Mouse (Mus musculus) small intestine, adult 2 months (tissue): ENCODE measurements around the gene Pafah2. TPM values are rescaled to one million over a fixed set of nuclear protein-coding genes. Genes with fewer than 3 reads are reported as not detected.
"Not testable (repeated sequence)": the region's sequence is repeated elsewhere in the genome, so short reads cannot be mapped to it uniquely, and the experiment has no call there.

Experiments used
- H3K27ac ChIP-seq: fragments of 200-500 bp; 2 replicates; pipeline ENCODE4 v1.5.1; 2012; ENCODE audit warnings: low read depth, low read length, control low read depth, inconsistent platforms; ENCODE audit not compliant: insufficient read depth
- H3K27me3 ChIP-seq: fragments of 200-500 bp; 2 replicates; pipeline ENCODE4 v1.6.1; 2012; ENCODE audit warnings: mild to moderate bottlenecking, moderate library complexity, low read length, inconsistent platforms; ENCODE audit not compliant: control insufficient read depth, insufficient read depth
- H3K36me3 ChIP-seq: fragments of 200-500 bp; 2 replicates; pipeline ENCODE4 v1.6.1; 2012; ENCODE audit warnings: mild to moderate bottlenecking, low read length, control low read depth, inconsistent platforms; ENCODE audit not compliant: control insufficient read depth, insufficient read depth
- H3K4me1 ChIP-seq: fragments of 200-500 bp; 2 replicates; pipeline ENCODE4 v1.6.1; 2012; ENCODE audit warnings: low read length, inconsistent platforms, mixed read lengths; ENCODE audit not compliant: control insufficient read depth, insufficient read depth, insufficient read length
- H3K4me3 ChIP-seq: fragments of 200-500 bp; 2 replicates; pipeline ENCODE4 v1.5.1; 2012; ENCODE audit warnings: low read depth, mild to moderate bottlenecking, control low read depth, inconsistent platforms, low read length, moderate library complexity
- CTCF ChIP-seq: fragments of 200-500 bp; IDR thresholded peaks from 2 replicates; pipeline ENCODE4 v1.5.1; 2012; ENCODE audit warnings: low read depth, mild to moderate bottlenecking, control low read depth, inconsistent platforms, low read length, moderate library complexity, mixed read lengths; ENCODE audit not compliant: insufficient replicate concordance, insufficient read length; ENCODE audit errors: extremely low read depth
- POLR2A ChIP-seq: fragments of 200-500 bp; IDR thresholded peaks from 2 replicates; pipeline ENCODE4 v1.6.1; 2012; ENCODE audit warnings: low read depth, mild to moderate bottlenecking, control low read depth, inconsistent platforms, low read length, moderate library complexity
- WGBS: fragments of 180-500 bp; shearing (Covaris S2); methylation state at CpG from one replicate; pipeline ENCODE4 v1.1.7; 2018; 5-methylcytosine and 5-hydroxymethylcytosine counted together
- polyA plus RNA-seq: library from polyadenylated mRNA; depleted of rRNA; stranded (reverse); fragments of >200 nt; gene quantifications from 2 replicates; pipeline ENCODE4 v1.2.3, GENCODE M21; 2012

The Pafah2 gene
- polyA plus RNA-seq, 1 experiment, result 20.5 TPM

DNA sequence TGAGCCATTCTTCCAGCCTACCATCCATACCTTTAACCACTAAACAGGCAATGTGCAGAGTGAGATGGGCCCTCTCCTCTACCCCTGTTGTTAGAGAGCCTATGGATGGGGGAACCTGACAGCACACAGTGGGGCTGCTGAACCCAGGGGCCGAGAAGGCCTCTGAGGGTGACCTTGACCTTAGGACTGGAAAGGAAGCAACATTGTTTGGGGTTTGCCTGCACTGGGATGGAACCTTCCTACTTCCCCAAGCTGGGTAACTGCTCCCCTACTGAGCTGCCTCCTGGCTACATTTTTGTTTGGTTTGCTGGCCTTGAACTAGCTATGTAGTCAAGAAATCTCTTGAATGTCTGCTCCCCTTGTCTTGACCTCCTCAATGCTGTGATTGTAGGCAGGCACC is 21.8 kb upstream of the Pafah2 start:
- Histone ChIP-seq H3K4me1 (peaks cover 18% of the 10 kb centered on the region), H3K27me3 (peaks cover 20% of the 10 kb centered on the region), H3K4me3 (no peak overlapping the region), H3K36me3 (no peaks in the 10 kb centered on the region), H3K27ac (no peak overlapping the region)
- 58% methylated on average over 1 of the region's 1 CpGs for WGBS
- TF ChIP-seq CTCF, result no peak
- no peak for TF ChIP-seq POLR2A

DNA sequence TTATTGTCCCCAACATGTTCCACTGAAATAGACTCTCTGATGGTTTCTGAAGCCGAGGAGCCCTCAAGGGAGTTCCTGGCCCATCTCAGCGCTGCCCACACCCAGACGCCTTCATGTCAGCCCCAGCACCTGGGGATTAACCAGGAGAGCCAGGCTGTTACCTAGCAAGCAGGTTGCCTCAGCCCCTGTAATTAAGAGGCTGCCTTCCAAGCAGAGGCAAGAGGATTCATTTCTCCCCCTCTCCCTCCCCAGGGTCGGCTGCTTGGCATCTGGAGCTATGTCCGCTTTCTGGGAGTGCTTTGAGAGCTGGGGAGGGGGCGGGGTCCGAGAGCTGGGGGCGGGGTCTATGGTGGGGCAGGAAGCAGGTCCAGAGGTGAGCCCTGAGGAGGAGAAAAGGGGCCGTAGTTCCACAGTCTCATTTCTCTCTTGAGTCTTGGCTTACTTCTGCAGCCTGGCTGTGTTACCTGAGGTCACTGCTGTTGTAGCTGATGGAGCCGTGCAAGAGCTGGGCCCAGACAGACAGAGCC is 18.0 kb upstream of the Pafah2 start:
- TF ChIP-seq CTCF, result no peak
- no peak for TF ChIP-seq POLR2A
- WGBS, result 58% methylated on average over 10 of the region's 10 CpGs
- H3K27me3 ChIP-seq, result no peaks in the 10 kb centered on the region
- peaks cover 3% of the 10 kb centered on the region; the same call in 1 of the 2 replicates for H3K4me1 ChIP-seq
- H3K4me3 ChIP-seq, result no peak overlapping the region
- H3K27ac ChIP-seq, result no peak overlapping the region
- H3K36me3 ChIP-seq, result no peaks in the 10 kb centered on the region

DNA sequence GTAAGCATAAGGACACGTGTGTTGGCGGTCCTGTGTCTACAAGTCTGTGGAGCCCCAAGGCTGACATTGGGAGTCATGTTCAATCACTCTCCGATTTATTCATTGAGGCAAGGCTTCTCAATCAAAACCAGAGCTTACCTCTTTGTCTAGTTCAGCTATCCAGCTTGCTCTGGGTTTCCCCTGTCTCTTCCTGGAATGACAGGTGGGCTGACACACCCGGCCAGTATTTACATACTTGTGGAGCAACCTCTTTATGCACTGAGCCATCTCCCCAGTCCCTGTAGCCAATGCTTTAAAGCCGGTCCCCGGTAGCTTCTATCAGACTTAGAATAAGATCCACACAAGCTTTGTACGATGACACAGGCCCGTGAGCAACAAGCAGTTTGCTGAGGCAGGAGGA is 16.6 kb upstream of the Pafah2 start:
- 51% methylated on average over 8 of the region's 8 CpGs for WGBS
- Histone ChIP-seq H3K27me3 (no peaks in the 10 kb centered on the region), H3K4me1 (peaks cover 3% of the 10 kb centered on the region; the same call in 1 of the 2 replicates), H3K4me3 (no peak overlapping the region), H3K36me3 (no peaks in the 10 kb centered on the region), H3K27ac (no peak overlapping the region)
- TF ChIP-seq CTCF, result no peak
- TF ChIP-seq POLR2A, result no peak

DNA sequence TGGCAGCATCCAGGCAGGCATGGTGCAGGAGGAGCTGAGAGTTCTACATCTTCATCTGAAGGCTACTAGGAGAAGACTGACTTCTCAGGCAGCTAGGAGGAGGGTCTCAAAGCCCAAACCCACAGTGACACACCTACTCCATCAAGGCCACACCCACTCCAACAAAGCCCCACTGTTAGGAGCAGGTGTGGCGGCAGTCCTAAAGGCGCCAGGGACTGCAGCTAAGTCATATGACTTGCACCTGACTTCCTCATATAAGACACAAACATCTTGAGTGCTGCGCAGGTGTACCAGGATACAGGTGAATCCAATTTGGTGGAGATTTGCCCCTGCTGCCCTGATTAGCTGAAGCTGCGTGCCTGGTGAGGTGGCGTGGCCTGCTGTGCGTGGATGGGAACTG is 12.4 kb upstream of the Pafah2 start, which contains the start of gene Extl1:
Gene Extl1 (minus strand): TSS at position 101 of the 400 bp plus-strand sequence.
- not testable (repeated sequence) for H3K4me3 ChIP-seq, H3K4me1 ChIP-seq, H3K27ac ChIP-seq, H3K36me3 ChIP-seq, H3K27me3 ChIP-seq
- 97% methylated on average over 2 of the region's 6 CpGs for WGBS

DNA sequence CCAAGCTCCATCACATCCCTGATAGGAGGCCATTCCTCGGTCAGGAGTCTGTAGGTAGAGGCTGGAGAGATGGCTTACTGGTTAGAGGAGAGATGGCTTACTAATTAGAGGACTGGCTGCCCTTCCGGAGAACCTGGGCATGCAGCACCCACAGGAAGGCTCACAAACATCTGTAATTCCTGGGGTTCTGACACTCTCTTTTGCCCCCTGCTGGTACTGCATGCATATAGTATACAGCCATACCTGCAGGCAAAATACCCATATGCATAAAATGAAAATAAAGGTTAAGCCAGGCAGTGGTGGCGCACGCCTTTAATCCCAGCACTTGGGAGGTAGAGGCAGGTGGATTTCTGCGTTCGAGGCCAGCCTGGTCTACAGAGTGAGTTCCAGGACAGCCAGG is 8.9 kb upstream of the Pafah2 start:
- TF ChIP-seq CTCF (peak; percentile 26; the same call in 1 of the 2 replicates), POLR2A (no peak)
- WGBS, result 67% methylated on average over 6 of the region's 6 CpGs
- H3K27me3 ChIP-seq, result no peaks in the 10 kb centered on the region
- 0 out of 2 replicates have a peak, but pooled peaks cover 2% of the 10 kb centered on the region for H3K4me1 ChIP-seq
- no peak overlapping the region for H3K27ac ChIP-seq
- no peaks in the 10 kb centered on the region for H3K36me3 ChIP-seq
- H3K4me3 ChIP-seq, result no peak overlapping the region

DNA sequence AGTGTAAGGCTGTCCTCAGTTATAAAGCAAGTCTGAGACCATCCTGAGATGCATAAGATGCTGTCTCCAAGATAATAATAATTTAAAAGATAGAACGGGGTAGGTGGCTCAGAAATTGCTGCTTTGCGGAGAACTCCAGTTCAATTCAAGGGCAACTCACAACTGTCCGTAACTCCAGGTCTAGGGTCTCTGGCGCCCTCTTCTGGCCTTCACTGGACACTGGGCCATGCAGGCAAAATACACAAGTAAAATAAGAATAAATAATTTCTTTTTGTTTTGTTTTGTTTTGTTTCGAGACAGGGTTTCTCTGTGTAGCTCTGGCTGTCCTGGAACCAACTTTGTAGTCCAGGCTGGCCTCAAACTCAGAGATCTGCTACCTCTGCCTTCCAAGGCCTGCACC is 7.7 kb upstream of the Pafah2 start:
- WGBS, result 10% methylated on average over 5 of the region's 5 CpGs
- H3K27me3 ChIP-seq, result no peaks in the 10 kb centered on the region
- H3K4me1 ChIP-seq, result 0 out of 2 replicates have a peak, but pooled peaks cover 2% of the 10 kb centered on the region
- no peak overlapping the region for H3K27ac ChIP-seq
- H3K36me3 ChIP-seq, result no peaks in the 10 kb centered on the region
- H3K4me3 ChIP-seq, result no peak overlapping the region
- TF ChIP-seq CTCF (peak; percentile 82; the same call in 1 of the 2 replicates), POLR2A (no peak)

DNA sequence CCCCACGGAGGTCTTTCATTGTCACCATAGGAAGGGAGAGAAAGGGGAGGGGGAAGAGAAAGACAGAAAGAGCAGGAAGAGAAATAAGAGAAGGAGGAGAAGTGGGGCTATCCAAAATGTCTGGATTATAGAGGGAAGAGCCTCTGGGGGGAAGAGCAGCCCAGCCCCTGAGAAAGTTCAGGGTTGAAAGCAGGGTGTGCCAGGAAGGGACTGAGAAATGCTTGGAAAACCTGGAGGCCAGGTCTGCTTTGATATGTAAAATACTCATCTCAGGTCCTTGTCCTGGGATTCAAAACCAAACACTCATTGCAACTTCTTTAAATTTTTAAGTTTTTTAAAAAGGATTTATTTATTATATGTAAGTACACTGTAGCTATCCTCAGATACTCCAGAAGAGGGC is 4.5 kb upstream of the Pafah2 start:
- 83% methylated on average over 1 of the region's 1 CpGs for WGBS
- no peak for TF ChIP-seq POLR2A
- no peak for TF ChIP-seq CTCF
- Histone ChIP-seq H3K4me3 (no peak overlapping the region), H3K36me3 (no peaks in the 10 kb centered on the region), H3K4me1 (0 out of 2 replicates have a peak, but pooled peaks cover 2% of the 10 kb centered on the region), H3K27me3 (no peaks in the 10 kb centered on the region), H3K27ac (no peak overlapping the region)

DNA sequence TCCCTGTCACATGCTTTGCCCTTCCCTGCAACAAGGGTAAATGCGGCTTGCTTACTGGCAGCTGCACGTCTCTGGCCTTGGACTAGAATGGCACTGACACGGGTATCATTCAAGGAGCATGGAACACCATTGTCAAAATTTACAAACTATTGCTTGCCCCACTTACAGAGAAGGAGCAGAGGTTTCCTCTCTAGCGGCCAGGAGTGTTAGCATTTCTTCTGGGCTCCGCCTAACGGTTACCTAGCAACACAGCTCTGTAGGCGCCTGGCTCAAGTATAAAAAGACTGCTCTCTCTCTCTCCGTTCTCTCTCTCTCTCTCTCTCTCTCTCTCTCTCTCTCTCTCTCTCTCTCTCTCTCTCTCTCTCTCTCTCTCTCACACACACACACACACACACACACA is 3.5 kb upstream of the Pafah2 start:
- WGBS, result 37% methylated on average over 8 of the region's 8 CpGs
- TF ChIP-seq CTCF, result no peak
- no peak for TF ChIP-seq POLR2A
- Histone ChIP-seq H3K4me3 (no peak overlapping the region), H3K27ac (no peak overlapping the region), H3K4me1 (no peaks in the 10 kb centered on the region), H3K36me3 (no peaks in the 10 kb centered on the region), H3K27me3 (no peaks in the 10 kb centered on the region)
